Comparison of ENCODE assay signal across 12 mouse cellular contexts in genomic region chr8:85029271-85029670, GRCm38 (mm10). TPM values are rescaled to one million over a fixed set of nuclear protein-coding genes. Genes with fewer than 3 reads are reported as not detected.
DNase-seq lines count a peak whose midpoint lies in the region; ATAC-seq lines count a peak whose summit lies in the region.
"Had no signal": no experiment of that assay in that cellular context is flagged by ENCODE, and none has a peak within 500 bp of the region (broad histone marks: within the 10 kb centered on the region; RNA-seq: fewer than 3 reads in every experiment).

No protein-coding gene starts in this region.

- H3K27ac ChIP-seq in midbrain, embryonic 10.5 days (replicated peaks) = no peak overlapping the region
- H3K27ac ChIP-seq in midbrain, embryonic 11.5 days (ENCODE audit: low read depth, low read length) = no peak overlapping the region
- H3K27ac ChIP-seq in limb, embryonic 10.5 days = no peak overlapping the region
- H3K27ac ChIP-seq in stomach, embryonic 16.5 days (ENCODE audit: low read length) = no peak overlapping the region

- peaks cover 64% of the 10 kb centered on the region for H3K36me3 ChIP-seq in erythroblast, embryonic 14.5 days (ENCODE audit: control insufficient read depth)
- H3K36me3 ChIP-seq in midbrain, embryonic 10.5 days = peaks cover 56% of the 10 kb centered on the region
- peaks cover 10% of the 10 kb centered on the region; the same call in 1 of the 2 replicates for H3K36me3 ChIP-seq in midbrain, embryonic 11.5 days (ENCODE audit: control insufficient read depth, insufficient read depth, low read length)
- peaks cover 56% of the 10 kb centered on the region for H3K36me3 ChIP-seq in limb, embryonic 10.5 days
- H3K36me3 ChIP-seq in stomach, embryonic 16.5 days (ENCODE audit: control insufficient read depth, insufficient read depth, low read length) = no peaks in the 10 kb centered on the region

- no peaks in the 10 kb centered on the region for H3K9me3 ChIP-seq in erythroblast, embryonic 14.5 days (ENCODE audit: control insufficient read depth, low read length)
- no peaks in the 10 kb centered on the region for H3K9me3 ChIP-seq in midbrain, embryonic 10.5 days (replicated peaks)
- H3K9me3 ChIP-seq in midbrain, embryonic 11.5 days (ENCODE audit: control insufficient read depth, low read length) = no peaks in the 10 kb centered on the region
- H3K9me3 ChIP-seq in limb, embryonic 10.5 days (replicated peaks) = no peaks in the 10 kb centered on the region
- no peaks in the 10 kb centered on the region for H3K9me3 ChIP-seq in stomach, embryonic 16.5 days (replicated peaks; ENCODE audit: control insufficient read depth, low read length)

- H3K4me2 ChIP-seq in midbrain, embryonic 11.5 days = no peak overlapping the region
- peak overlapping the region; percentile 99; the same call in 1 of the 2 replicates for H3K4me2 ChIP-seq in stomach, embryonic 16.5 days (ENCODE audit: low read depth, low read length)

- WGBS in midbrain, embryonic 10.5 days = 92% methylated on average over 14 of the region's 14 CpGs
- WGBS in midbrain, embryonic 11.5 days = 91% methylated on average over 14 of the region's 14 CpGs
- WGBS in limb, embryonic 10.5 days = 91% methylated on average over 14 of the region's 14 CpGs
- 80% methylated on average over 14 of the region's 14 CpGs for WGBS in stomach, embryonic 16.5 days

- peaks cover 68% of the 10 kb centered on the region for H3K4me1 ChIP-seq in erythroblast, embryonic 14.5 days (ENCODE audit: control insufficient read depth)
- H3K4me1 ChIP-seq in midbrain, embryonic 10.5 days = peaks cover 36% of the 10 kb centered on the region
- peaks cover 28% of the 10 kb centered on the region for H3K4me1 ChIP-seq in midbrain, embryonic 11.5 days (ENCODE audit: control insufficient read depth, insufficient read depth, low read length)
- H3K4me1 ChIP-seq in limb, embryonic 10.5 days = peaks cover 37% of the 10 kb centered on the region
- peaks cover 33% of the 10 kb centered on the region for H3K4me1 ChIP-seq in stomach, embryonic 16.5 days (ENCODE audit: control insufficient read depth, insufficient read depth, low read length)

- no peak for ATAC-seq in erythroblast, adult 5-6 weeks (replicated peaks; ENCODE audit: low FRiP score, poor library complexity, severe bottlenecking)
- ATAC-seq in midbrain, embryonic 11.5 days (ENCODE audit: low FRiP score) = no peak
- ATAC-seq in stomach, embryonic 16.5 days (ENCODE audit: insufficient read depth, low FRiP score) = no peak
- ATAC-seq: activated CD4-positive, CD25-positive, alpha-beta regulatory T cell, adult 4 months had no signal

- H3K4me3 ChIP-seq in erythroblast, embryonic 14.5 days (replicated peaks) = peak overlapping the region; percentile 99
- H3K4me3 ChIP-seq in midbrain, embryonic 10.5 days = peak overlapping the region; percentile 83; the same call in 1 of the 2 replicates
- H3K4me3 ChIP-seq in midbrain, embryonic 11.5 days (ENCODE audit: low read depth, low read length) = no peak overlapping the region
- H3K4me3 ChIP-seq in limb, embryonic 10.5 days = peak overlapping the region; percentile 89
- no peak overlapping the region for H3K4me3 ChIP-seq in stomach, embryonic 16.5 days (replicated peaks; ENCODE audit: low read length)

- no peak for DNase-seq in midbrain, embryonic 10.5 days (ENCODE audit: low spot score)
- DNase-seq in midbrain, embryonic 11.5 days (ENCODE audit: low spot score, missing footprints) = no peak
- no peak for DNase-seq in limb, embryonic 10.5 days (ENCODE audit: low spot score)
- DNase-seq in urinary bladder, postnatal 4 days (ENCODE audit: low spot score in 2 of 2) = no peak
- no peak for DNase-seq in layer of hippocampus, postnatal 36 days
- DNase-seq: lung, postnatal 36 days; thymus, postnatal 4 days had no signal

- no peaks in the 10 kb centered on the region for H3K27me3 ChIP-seq in erythroblast, embryonic 14.5 days (ENCODE audit: control insufficient read depth)
- H3K27me3 ChIP-seq in midbrain, embryonic 10.5 days (ENCODE audit: low read depth, poor library complexity, severe bottlenecking) = no peaks in the 10 kb centered on the region
- no peaks in the 10 kb centered on the region for H3K27me3 ChIP-seq in midbrain, embryonic 11.5 days (ENCODE audit: control insufficient read depth, insufficient read depth, low read length)
- H3K27me3 ChIP-seq in limb, embryonic 10.5 days (ENCODE audit: low read depth, poor library complexity, severe bottlenecking) = no peaks in the 10 kb centered on the region
- H3K27me3 ChIP-seq in stomach, embryonic 16.5 days (ENCODE audit: control insufficient read depth, insufficient read depth, low read length) = no peaks in the 10 kb centered on the region

- no peak overlapping the region for H3K9ac ChIP-seq in midbrain, embryonic 11.5 days (ENCODE audit: low read length)
- H3K9ac ChIP-seq in stomach, embryonic 16.5 days (ENCODE audit: low read length) = peak overlapping the region; percentile 100

RNA-seq across cellular contexts. Expression of gene Trir, which starts 2.6 kb away (rescaled TPM):
- 77.0 and 92.3 TPM in 2 replicates for polyA plus RNA-seq in erythroblast, embryonic 14.5 days (2012)
- 32.1 and 45.4 TPM in 2 replicates for total RNA-seq in erythroblast, adult 5-6 weeks (2015; ENCODE audit: low replicate concordance)
- 72.9 and 103 TPM in 2 replicates for total RNA-seq in erythroblast, adult 5-6 weeks (2017; ENCODE audit: low replicate concordance)
- polyA plus RNA-seq in midbrain, embryonic 10.5 days (2016; fragmentation: Nextera tagmentation; extraction: Ambion mirVana) = 140 and 146 TPM in 2 replicates
- 164 and 180 TPM in 2 replicates for polyA plus RNA-seq in midbrain, embryonic 11.5 days (2014; fragmentation: Nextera tagmentation; extraction: Ambion mirVana)
- polyA plus RNA-seq in limb, embryonic 10.5 days (2016; fragmentation: Nextera tagmentation; extraction: Ambion mirVana) = 138 and 157 TPM in 2 replicates
- 63.4 and 64.0 TPM in 2 replicates for polyA plus RNA-seq in stomach, embryonic 16.5 days (2015; fragmentation: Nextera tagmentation; extraction: Ambion mirVana)
- 100 to 1,000 TPM; 133 to 136 TPM for total RNA-seq in layer of hippocampus, postnatal 36 days (2021)

RNA-seq across cellular contexts. Expression of gene Asna1, which starts 4.2 kb away (rescaled TPM):
- 18.6 and 31.0 TPM in 2 replicates for polyA plus RNA-seq in erythroblast, embryonic 14.5 days (2012)
- total RNA-seq in erythroblast, adult 5-6 weeks (2015; ENCODE audit: low replicate concordance) = 20.8 and 24.2 TPM in 2 replicates
- total RNA-seq in erythroblast, adult 5-6 weeks (2017; ENCODE audit: low replicate concordance) = 13.5 and 26.3 TPM in 2 replicates
- polyA plus RNA-seq in midbrain, embryonic 10.5 days (2016; fragmentation: Nextera tagmentation; extraction: Ambion mirVana) = 160 and 164 TPM in 2 replicates
- 129 TPM in 2 replicates for polyA plus RNA-seq in midbrain, embryonic 11.5 days (2014; fragmentation: Nextera tagmentation; extraction: Ambion mirVana)
- 161 and 163 TPM in 2 replicates for polyA plus RNA-seq in limb, embryonic 10.5 days (2016; fragmentation: Nextera tagmentation; extraction: Ambion mirVana)
- 108 and 110 TPM in 2 replicates for polyA plus RNA-seq in stomach, embryonic 16.5 days (2015; fragmentation: Nextera tagmentation; extraction: Ambion mirVana)
- total RNA-seq in layer of hippocampus, postnatal 36 days (2021) = 100 to 1,000 TPM; 120 to 121 TPM

RNA-seq across cellular contexts. Expression of gene Tnpo2, which starts 7.4 kb away (rescaled TPM):
- polyA plus RNA-seq in erythroblast, embryonic 14.5 days (2012) = 1.7 and 1.8 TPM in 2 replicates
- total RNA-seq in erythroblast, adult 5-6 weeks (2015; ENCODE audit: low replicate concordance) = 9.6 and 10.8 TPM in 2 replicates
- 11.2 and 14.6 TPM in 2 replicates for total RNA-seq in erythroblast, adult 5-6 weeks (2017; ENCODE audit: low replicate concordance)
- 28.6 and 34.9 TPM in 2 replicates for polyA plus RNA-seq in midbrain, embryonic 10.5 days (2016; fragmentation: Nextera tagmentation; extraction: Ambion mirVana)
- 19.5 and 19.9 TPM in 2 replicates for polyA plus RNA-seq in midbrain, embryonic 11.5 days (2014; fragmentation: Nextera tagmentation; extraction: Ambion mirVana)
- polyA plus RNA-seq in limb, embryonic 10.5 days (2016; fragmentation: Nextera tagmentation; extraction: Ambion mirVana) = 28.1 and 28.4 TPM in 2 replicates
- 28.6 and 31.0 TPM in 2 replicates for polyA plus RNA-seq in stomach, embryonic 16.5 days (2015; fragmentation: Nextera tagmentation; extraction: Ambion mirVana)
- total RNA-seq in layer of hippocampus, postnatal 36 days (2021) = 100 to 1,000 TPM; 147 to 149 TPM

RNA-seq across cellular contexts. Expression of gene Best2, which starts 14.9 kb away (rescaled TPM):
- not detected in 2 replicates for polyA plus RNA-seq in erythroblast, embryonic 14.5 days (2012)
- total RNA-seq in erythroblast, adult 5-6 weeks (2015; ENCODE audit: low replicate concordance) = not detected in 2 replicates
- total RNA-seq in erythroblast, adult 5-6 weeks (2017; ENCODE audit: low replicate concordance) = not detected in 2 replicates
- not detected in 2 replicates for polyA plus RNA-seq in midbrain, embryonic 10.5 days (2016; fragmentation: Nextera tagmentation; extraction: Ambion mirVana)
- polyA plus RNA-seq in midbrain, embryonic 11.5 days (2014; fragmentation: Nextera tagmentation; extraction: Ambion mirVana) = not detected in 2 replicates
- polyA plus RNA-seq in limb, embryonic 10.5 days (2016; fragmentation: Nextera tagmentation; extraction: Ambion mirVana) = not detected in 2 replicates
- polyA plus RNA-seq in stomach, embryonic 16.5 days (2015; fragmentation: Nextera tagmentation; extraction: Ambion mirVana) = 0.30 and 0.42 TPM in 2 replicates
- not detected for total RNA-seq in layer of hippocampus, postnatal 36 days (2021)
- total RNA-seq: common myeloid progenitor, adult 5-6 weeks had no signal
- polyA plus RNA-seq: activated CD4-positive, CD25-positive, alpha-beta regulatory T cell, adult 4 months had no signal

RNA-seq across cellular contexts. Expression of gene Fbxw9, which starts 30.6 kb away (rescaled TPM):
- polyA plus RNA-seq in erythroblast, embryonic 14.5 days (2012) = 0.54 and 0.63 TPM in 2 replicates
- 5.4 TPM in 1 of 2 replicates, not detected in the other for total RNA-seq in erythroblast, adult 5-6 weeks (2015; ENCODE audit: low replicate concordance)
- total RNA-seq in erythroblast, adult 5-6 weeks (2017; ENCODE audit: low replicate concordance) = 0.43 and 4.3 TPM in 2 replicates
- polyA plus RNA-seq in midbrain, embryonic 10.5 days (2016; fragmentation: Nextera tagmentation; extraction: Ambion mirVana) = 25.5 and 32.3 TPM in 2 replicates
- 22.4 and 25.8 TPM in 2 replicates for polyA plus RNA-seq in midbrain, embryonic 11.5 days (2014; fragmentation: Nextera tagmentation; extraction: Ambion mirVana)
- polyA plus RNA-seq in limb, embryonic 10.5 days (2016; fragmentation: Nextera tagmentation; extraction: Ambion mirVana) = 19.9 and 23.1 TPM in 2 replicates
- polyA plus RNA-seq in stomach, embryonic 16.5 days (2015; fragmentation: Nextera tagmentation; extraction: Ambion mirVana) = 28.1 and 29.9 TPM in 2 replicates
- 10 to 100 TPM; 22.8 to 24.1 TPM for total RNA-seq in layer of hippocampus, postnatal 36 days (2021)

Comparison
In these comparisons a context has a peak if more than half of its experiments do, and no peak if none do; other contexts are left out.
1. H3K4me3 ChIP-seq: peak in erythroblast, embryonic 14.5 days (single experiment), midbrain, embryonic 10.5 days (single experiment) and limb, embryonic 10.5 days (single experiment); none in midbrain, embryonic 11.5 days (single experiment) and stomach, embryonic 16.5 days (single experiment).